Mouse (Mus musculus) stomach, postnatal 0 days (tissue): ENCODE results near the gene Selenom.

Experiments used
- CTCF ChIP-seq: IDR thresholded peaks from 2 replicates; pipeline ENCODE4 v1.5.1; 2016; ENCODE audit warnings: antibody characterized with exemption, low read depth, mild to moderate bottlenecking, moderate library complexity
- EP300 ChIP-seq: optimal IDR thresholded peaks from 2 replicates; pipeline ENCODE3; 2016; ENCODE audit warnings: antibody characterized with exemption

GRCm38 (mm10) chr11:3508226-3508625 is 6.3 kb upstream of the Selenom start:
- TF ChIP-seq CTCF (no peak), EP300 (no peak)
